8 mouse cellular contexts compared by ENCODE assay signal in the genomic region with DNA sequence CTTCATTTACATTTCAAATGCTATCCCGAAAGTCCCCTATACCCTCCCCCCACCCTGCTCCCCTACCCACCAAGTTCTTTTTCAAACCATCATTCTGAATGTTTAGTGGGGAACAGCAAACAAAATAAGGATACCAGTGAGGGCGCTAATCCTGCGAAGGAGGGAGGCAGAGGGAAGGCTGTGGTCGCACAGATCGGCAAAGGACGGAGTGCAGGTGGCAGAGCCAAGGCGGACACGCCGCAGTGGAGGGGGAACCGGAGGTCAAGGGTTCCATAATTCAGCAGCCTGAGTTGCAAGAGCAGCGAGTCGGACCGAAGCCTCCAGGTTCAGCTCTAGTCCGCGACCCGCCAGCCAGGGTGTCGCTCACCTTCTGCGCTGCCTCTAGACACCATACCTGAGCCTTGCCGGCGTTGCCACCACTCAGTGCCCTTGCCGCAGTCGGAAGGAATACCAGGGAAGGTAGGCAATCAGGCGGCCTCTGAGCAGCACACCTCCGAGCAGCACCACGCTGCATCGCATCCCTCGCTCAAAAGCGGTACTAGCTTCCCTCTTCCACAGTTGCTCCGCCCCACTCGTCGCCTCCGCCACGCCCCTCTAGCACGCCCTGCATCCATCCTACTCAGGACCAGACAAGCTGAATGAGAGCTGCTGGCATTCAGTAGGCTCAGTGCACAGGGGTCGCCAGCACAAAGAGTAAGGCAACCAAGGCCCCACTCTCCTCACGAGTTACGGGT.
A peak's percentile ranks its signal among the peaks of the same experiment; 100 is the strongest.
DNase-seq lines count a peak whose midpoint lies in the region; ATAC-seq lines count a peak whose summit lies in the region.

No protein-coding gene starts in this region.

- intact Hi-C loops in left cerebral cortex, postnatal 14 days (cut with DNase I) = no loop called here

- H3K9me3 ChIP-seq in kidney, embryonic 16.5 days (ENCODE audit: low read length) = no peaks in the 10 kb centered on the region
- H3K9me3 ChIP-seq in neural tube, embryonic 14.5 days (ENCODE audit: control insufficient read depth, low read length) = no peaks in the 10 kb centered on the region

- ATAC-seq in kidney, embryonic 16.5 days (ENCODE audit: low FRiP score, low TSS enrichment) = peak; percentile 88
- 0 out of 2 replicates have a peak, but pooled peaks have one; percentile 7 for ATAC-seq in granulocyte monocyte progenitor cell, adult 5-6 weeks (replicated peaks; ENCODE audit: poor library complexity, severe bottlenecking)
- ATAC-seq in neural tube, embryonic 14.5 days (ENCODE audit: low read depth) = peak; percentile 99

- H3K27ac ChIP-seq in kidney, embryonic 16.5 days (ENCODE audit: low read length) = no peak overlapping the region
- 0 out of 2 replicates have a peak overlapping the region, but pooled peaks have one; percentile 34 for H3K27ac ChIP-seq in neural tube, embryonic 14.5 days (ENCODE audit: low read depth, low read length)

- no peaks in the 10 kb centered on the region for H3K36me3 ChIP-seq in kidney, embryonic 16.5 days (ENCODE audit: insufficient read depth, low read length)
- H3K36me3 ChIP-seq in neural tube, embryonic 14.5 days (ENCODE audit: control insufficient read depth, insufficient read depth, low read length) = no peaks in the 10 kb centered on the region

- WGBS in kidney, embryonic 16.5 days = 3% methylated on average over 37 of the region's 37 CpGs
- 2% methylated on average over 37 of the region's 37 CpGs for WGBS in neural tube, embryonic 14.5 days

- H3K4me1 ChIP-seq in kidney, embryonic 16.5 days (ENCODE audit: insufficient read depth, low read length) = no peaks in the 10 kb centered on the region
- H3K4me1 ChIP-seq in neural tube, embryonic 14.5 days (ENCODE audit: control insufficient read depth, insufficient read depth, low read length) = no peaks in the 10 kb centered on the region

- no peak overlapping the region for H3K9ac ChIP-seq in kidney, embryonic 16.5 days (replicated peaks; ENCODE audit: low read length)
- H3K9ac ChIP-seq in neural tube, embryonic 14.5 days (replicated peaks; ENCODE audit: low read depth, low read length) = peak overlapping the region; percentile 69

- DNase-seq in kidney, adult 8-10 months = no peak
- peak; percentile 23 to 49 for DNase-seq in cerebellum, postnatal 4 days (ENCODE audit: low spot score in 2 of 2)
- DNase-seq in left cerebral cortex, postnatal 14 days (ENCODE audit: low spot score in 2 of 2) = peak; percentile 16 to 51
- no peak for DNase-seq in spleen, postnatal 36 days (ENCODE audit: low spot score in 2 of 2)
- no peak for DNase-seq in lung, postnatal 4 days

- H3K4me3 ChIP-seq in kidney, embryonic 16.5 days (ENCODE audit: low read length) = peak overlapping the region; percentile 33
- H3K4me3 ChIP-seq in neural tube, embryonic 14.5 days (ENCODE audit: low read depth, low read length) = peak overlapping the region; percentile 63

- H3K27me3 ChIP-seq in kidney, embryonic 16.5 days (ENCODE audit: insufficient read depth, low read length) = no peaks in the 10 kb centered on the region
- no peaks in the 10 kb centered on the region for H3K27me3 ChIP-seq in neural tube, embryonic 14.5 days (ENCODE audit: control insufficient read depth, insufficient read depth, low read length)

- H3K4me2 ChIP-seq in kidney, embryonic 16.5 days (replicated peaks; ENCODE audit: low read depth, low read length) = peak overlapping the region; percentile 59
- H3K4me2 ChIP-seq in neural tube, embryonic 14.5 days (ENCODE audit: low read depth, low read length) = peak overlapping the region; percentile 85

Comparison
In these comparisons a context has a peak if more than half of its experiments do, and no peak if none do; other contexts are left out.
1. ATAC-seq: peak in every context shown above with its lines; median percentile 99 in neural tube, embryonic 14.5 days; 88 in kidney, embryonic 16.5 days; 7 in granulocyte monocyte progenitor cell, adult 5-6 weeks.
2. DNase-seq: peak in cerebellum, postnatal 4 days (2 of 2) and left cerebral cortex, postnatal 14 days (2 of 2); none in kidney, adult 8-10 months (0 of 2), spleen, postnatal 36 days (0 of 2) and lung, postnatal 4 days (0 of 2).